Mouse (Mus musculus) brown adipose tissue, adult 24 weeks (tissue): Measurements from ENCODE around the gene Cdk15. TPM values are rescaled to one million over a fixed set of nuclear protein-coding genes. Genes with fewer than 3 reads are reported as not detected.

Experiments
- H3K27ac ChIP-seq: fragments of 200-500 bp; replicated peaks from 2 replicates; pipeline ENCODE4 v1.5.1; 2012; ENCODE audit warnings: low read depth, mild to moderate bottlenecking, low read length
- H3K4me1 ChIP-seq: fragments of 200-500 bp; 2 replicates; pipeline ENCODE4 v1.6.1; 2012; ENCODE audit warnings: low read length, mixed read lengths; ENCODE audit not compliant: control insufficient read depth, insufficient read depth, insufficient read length
- H3K4me3 ChIP-seq: fragments of 200-500 bp; 2 replicates; pipeline ENCODE4 v1.5.1; 2012; ENCODE audit warnings: low read depth, mild to moderate bottlenecking, low read length, moderate library complexity; ENCODE audit not compliant: insufficient read depth
- polyA plus RNA-seq: library from polyadenylated mRNA; stranded (reverse); fragments of >200 nt; gene quantifications from 2 replicates; pipeline ENCODE4 v1.2.4, GENCODE M21; 2012; ENCODE audit not compliant: missing spikeins, insufficient read depth, insufficient read length

The Cdk15 gene
- polyA plus RNA-seq, 1 experiment, result not detected

DNA sequence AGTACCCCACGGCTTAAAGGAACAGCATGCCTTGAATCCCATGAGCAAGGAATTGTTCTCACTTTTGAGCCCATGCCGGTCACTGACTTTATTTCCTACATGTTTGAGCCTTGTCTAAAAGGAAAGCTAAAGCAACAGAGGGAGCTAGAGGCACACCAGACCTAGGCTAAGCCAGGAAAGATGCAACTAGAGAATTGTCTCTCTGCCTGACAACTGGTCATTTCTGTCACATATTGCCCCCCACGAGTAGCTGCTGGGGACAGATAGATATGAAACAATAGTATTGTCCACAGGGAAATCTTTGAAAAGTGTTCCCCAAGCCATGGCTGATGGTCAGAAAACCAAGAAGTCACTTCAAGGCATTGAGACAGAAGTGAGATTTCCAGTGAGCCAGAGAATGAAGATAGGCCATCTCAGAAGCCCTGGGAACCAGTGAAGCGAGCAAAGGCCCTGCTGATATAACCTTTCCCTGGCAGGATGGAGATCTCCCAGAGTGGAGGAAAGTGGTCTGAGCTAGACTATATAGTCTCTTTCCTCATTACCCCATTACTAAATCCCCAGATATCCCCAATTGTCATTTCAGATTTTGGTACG, 54.7 kb downstream of the Cdk15 start:
- Histone ChIP-seq H3K27ac (no peak overlapping the region), H3K4me3 (no peak overlapping the region), H3K4me1 (no peaks in the 10 kb centered on the region)

GRCm38 (mm10) chr1:59312187-59313153, 55.8 kb downstream of the Cdk15 start:
- no peak overlapping the region for H3K4me3 ChIP-seq
- no peak overlapping the region for H3K27ac ChIP-seq
- H3K4me1 ChIP-seq, result no peaks in the 10 kb centered on the region

GRCm38 (mm10) chr1:59313154-59313940, 56.6 kb downstream of the Cdk15 start:
- Histone ChIP-seq H3K27ac (no peak overlapping the region), H3K4me3 (no peak overlapping the region), H3K4me1 (no peaks in the 10 kb centered on the region)

- H3K4me1 ChIP-seq, result no peaks in the 10 kb centered on the region
- H3K27ac ChIP-seq, result no peak overlapping the region
- no peak overlapping the region for H3K4me3 ChIP-seq
Measured at GRCm38 (mm10) chr1:59315057-59315807, 58.5 kb downstream of the Cdk15 start.

DNA sequence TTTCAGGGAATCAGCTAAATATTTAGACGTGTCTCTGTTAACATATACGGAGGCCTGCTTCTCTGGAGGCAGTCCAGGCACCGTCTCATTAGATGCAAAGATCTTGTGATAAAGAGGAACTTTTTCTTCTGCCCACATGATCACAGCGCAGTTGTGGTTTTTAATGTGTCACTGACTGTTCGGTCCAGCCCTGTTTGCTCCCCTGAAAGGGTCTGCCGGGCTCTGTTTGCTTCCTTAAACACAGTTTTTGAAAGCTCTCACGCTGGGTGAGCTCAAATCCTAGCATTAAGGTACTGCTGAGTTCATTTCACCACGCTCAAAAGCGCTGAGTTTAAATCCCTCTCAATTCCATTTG, 59.3 kb downstream of the Cdk15 start:
- Histone ChIP-seq H3K4me3 (no peak overlapping the region), H3K4me1 (no peaks in the 10 kb centered on the region), H3K27ac (peak overlapping the region; percentile 40; the same call in 1 of the 2 replicates)

DNA sequence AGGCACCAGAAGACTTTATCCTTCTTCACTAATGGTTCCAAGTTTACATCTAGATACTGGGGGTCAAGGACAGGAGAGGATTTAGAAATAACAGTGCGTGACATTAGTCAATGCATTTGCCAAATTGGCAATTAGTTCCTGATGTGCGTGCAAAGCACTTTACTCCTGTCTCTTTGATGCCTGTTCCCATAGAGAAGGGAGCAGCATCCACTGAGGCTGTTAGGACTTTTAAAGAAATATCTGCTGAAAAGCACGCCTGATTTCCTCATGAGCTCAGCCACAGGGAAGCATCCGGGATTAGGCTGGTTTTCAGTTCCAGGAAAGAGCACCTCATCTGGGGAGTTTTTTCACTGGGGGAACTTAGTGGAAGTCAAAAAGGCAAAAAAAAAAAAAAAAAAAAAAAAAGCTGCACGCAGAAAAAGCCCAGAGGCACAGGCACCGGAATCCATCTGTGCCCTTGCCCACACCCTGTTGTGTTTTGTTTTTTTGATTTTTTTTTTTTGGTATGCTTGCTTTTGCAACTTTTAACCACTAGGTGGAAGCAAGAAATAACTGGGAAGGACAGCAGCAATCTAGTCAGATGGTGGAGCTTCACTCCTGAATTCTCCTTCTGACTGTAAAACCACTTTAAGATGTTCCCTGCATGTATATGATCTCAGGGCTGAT, 59.8 kb downstream of the Cdk15 start:
- H3K4me3 ChIP-seq, result no peak overlapping the region
- no peaks in the 10 kb centered on the region for H3K4me1 ChIP-seq
- H3K27ac ChIP-seq, result peak overlapping the region; percentile 40; the same call in 1 of the 2 replicates

- Histone ChIP-seq H3K27ac (no peak overlapping the region), H3K4me3 (no peak overlapping the region), H3K4me1 (no peaks in the 10 kb centered on the region)
Measured at GRCm38 (mm10) chr1:59317397-59317796, 60.7 kb downstream of the Cdk15 start.

- Histone ChIP-seq H3K4me1 (no peaks in the 10 kb centered on the region), H3K27ac (no peak overlapping the region), H3K4me3 (no peak overlapping the region)
Measured at GRCm38 (mm10) chr1:59318878-59319277, 62.2 kb downstream of the Cdk15 start.

DNA sequence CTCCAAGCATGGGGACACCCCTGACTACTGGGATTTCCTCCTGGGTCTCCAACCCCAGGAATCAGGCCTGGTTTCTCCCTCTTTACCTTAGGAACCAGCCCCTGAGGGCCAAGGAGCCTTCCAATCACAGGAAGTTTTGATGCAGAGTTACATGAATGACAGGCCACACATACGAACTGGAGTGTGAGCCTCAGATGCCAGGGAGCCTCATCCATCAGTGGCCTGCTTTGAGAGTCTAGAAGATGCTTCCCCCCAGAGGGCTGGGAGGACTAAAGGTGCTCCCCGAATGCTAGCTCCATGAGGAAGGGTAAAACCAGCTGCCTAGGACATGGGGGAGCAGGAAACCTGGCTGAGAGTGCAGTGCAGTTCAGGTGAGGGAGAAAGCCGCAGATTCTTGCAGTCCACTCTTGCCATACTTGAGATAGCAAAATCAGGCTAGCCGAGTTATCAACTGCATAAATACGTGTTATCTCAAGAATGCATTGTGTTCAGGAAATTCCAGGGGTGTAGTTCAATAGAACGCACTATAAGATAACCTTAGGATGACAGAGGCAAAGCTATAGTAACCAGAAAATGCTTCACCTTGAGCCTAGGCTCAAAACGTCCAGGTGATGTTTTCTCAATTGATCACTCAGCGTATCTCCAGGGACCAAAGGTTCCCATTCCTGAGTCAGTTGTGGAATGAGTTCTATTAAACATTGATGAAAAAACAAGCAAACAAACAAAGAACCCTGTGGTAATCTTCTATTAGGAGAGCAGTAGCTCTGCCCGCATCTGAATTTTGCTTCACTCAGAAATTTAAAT, 64.6 kb downstream of the Cdk15 start:
- H3K27ac ChIP-seq, result no peak overlapping the region

GRCm38 (mm10) chr1:59321880-59322836, 65.5 kb downstream of the Cdk15 start:
- H3K4me3 ChIP-seq, result no peak overlapping the region
- no peaks in the 10 kb centered on the region for H3K4me1 ChIP-seq
- no peak overlapping the region for H3K27ac ChIP-seq

More for the DNA sequence above, 64.6 kb downstream of the Cdk15 start:
- H3K4me3 ChIP-seq, result no peak overlapping the region
- H3K4me1 ChIP-seq, result no peaks in the 10 kb centered on the region

- Histone ChIP-seq H3K4me3 (no peak overlapping the region), H3K4me1 (no peaks in the 10 kb centered on the region), H3K27ac (no peak overlapping the region)
Measured at GRCm38 (mm10) chr1:59326854-59327395, 70.2 kb downstream of the Cdk15 start.

DNA sequence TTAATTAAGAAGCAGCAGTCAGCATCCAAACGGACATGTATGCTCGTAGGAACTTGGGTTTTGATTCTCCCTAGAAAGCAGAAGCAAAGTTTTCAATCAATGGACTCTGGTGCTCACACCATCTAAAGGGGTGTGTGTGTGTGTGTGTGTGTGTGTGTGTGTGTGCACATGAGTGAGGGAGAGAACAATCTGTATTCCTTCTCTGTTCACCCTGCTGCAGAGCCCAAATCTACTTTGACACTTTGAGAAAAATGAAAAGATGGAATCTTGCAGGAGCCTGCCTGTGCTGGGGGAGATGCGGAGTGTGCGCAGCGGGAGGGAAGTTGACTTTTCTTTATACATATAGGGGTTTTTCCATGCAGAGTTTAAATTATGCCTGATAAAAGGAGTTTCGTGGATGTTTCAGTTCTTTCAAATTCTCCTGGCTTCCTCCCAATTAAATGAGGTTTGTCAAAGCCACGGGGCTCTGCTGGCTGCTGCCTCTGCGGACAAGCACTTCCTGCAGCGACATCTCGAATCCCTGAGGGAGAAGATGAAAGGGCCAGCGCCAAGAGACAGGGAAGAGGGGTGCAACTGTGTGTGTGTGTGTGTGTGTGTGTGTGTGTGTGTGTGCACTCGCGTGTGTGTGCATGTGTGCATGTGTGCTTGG, 76.2 kb downstream of the Cdk15 start:
- no peaks in the 10 kb centered on the region for H3K4me1 ChIP-seq
- H3K27ac ChIP-seq, result no peak overlapping the region
- no peak overlapping the region for H3K4me3 ChIP-seq
